Mouse (Mus musculus) left cerebral cortex, postnatal 14 days (tissue): ENCODE measurements around the gene Ntng1. TPM values are rescaled to one million over a fixed set of nuclear protein-coding genes. Genes with fewer than 3 reads are reported as not detected.
A peak's percentile ranks its signal among the peaks of the same experiment; 100 is the strongest.

Experiments used
- DNase-seq, 2 experiments: peaks; one replicate each; pipeline ENCODE4 v3.0.0; 2021 to 2022; ENCODE audit warnings: low spot score in 2 of 2, mixed read lengths in 1 of 2
- intact Hi-C: fragments of 180-260 bp; cut with DNase I; formaldehyde crosslinking; loops from one replicate; pipeline ENCODE4 v1.15.1; 2025
- total RNA-seq, 2 experiments: library from RNA; stranded (reverse); gene quantifications; 2 replicates each; pipeline ENCODE4 v1.2.3; 2021

The Ntng1 gene
- total RNA-seq, 2 experiments from 2014 or later, result 21.6 to 29.4 TPM

DNA sequence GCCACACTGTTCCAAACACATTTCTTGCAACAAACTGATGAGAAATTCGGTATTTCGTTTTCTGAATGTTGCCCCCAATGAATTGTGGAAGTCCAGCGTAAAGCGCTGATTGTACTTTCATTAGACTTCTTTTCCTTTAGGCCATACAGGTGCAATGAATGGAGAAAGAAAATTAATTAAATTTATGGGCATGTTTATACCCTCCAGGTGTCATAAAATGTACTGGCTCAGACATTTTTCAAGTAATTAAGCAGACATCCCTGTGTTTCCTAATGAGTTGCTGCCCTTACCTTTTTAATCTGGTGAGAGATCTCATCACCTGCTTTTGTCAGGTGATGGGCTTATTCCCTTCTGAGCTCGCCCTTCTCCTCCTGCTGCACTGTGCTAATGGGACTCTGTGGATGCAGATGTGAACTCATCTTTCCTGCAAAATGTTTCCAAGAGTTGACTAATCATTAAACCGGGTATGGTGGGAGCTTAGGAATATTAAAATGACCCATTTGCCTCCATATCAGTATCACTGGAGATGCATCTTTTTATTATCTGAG, 79.0 kb downstream of the Ntng1 start:
- DNase-seq, result no peak
- intact Hi-C loops, result no loop called here

DNA sequence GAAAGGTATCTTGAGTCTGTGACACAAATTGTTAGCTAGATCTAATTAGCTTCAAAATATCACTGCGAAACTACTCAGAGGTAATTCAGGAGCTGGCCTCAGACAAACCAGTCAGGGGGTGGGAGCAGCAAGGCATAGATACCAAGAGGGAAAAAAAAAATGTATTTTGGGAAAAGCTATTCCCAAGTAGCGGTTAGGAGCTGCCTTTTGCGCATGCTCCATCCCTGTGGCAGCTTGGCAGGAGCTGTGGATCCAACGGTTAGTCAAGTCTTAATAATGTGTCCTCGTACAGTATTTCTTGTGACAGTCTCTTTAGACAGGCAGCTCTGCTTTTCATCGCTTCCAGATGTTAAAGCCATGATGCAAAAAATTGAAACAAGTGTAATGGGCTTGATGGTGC, 87.9 kb downstream of the Ntng1 start:
- intact Hi-C loops, result no loop called here
- DNase-seq, result peak; percentile 19 to 44

DNA sequence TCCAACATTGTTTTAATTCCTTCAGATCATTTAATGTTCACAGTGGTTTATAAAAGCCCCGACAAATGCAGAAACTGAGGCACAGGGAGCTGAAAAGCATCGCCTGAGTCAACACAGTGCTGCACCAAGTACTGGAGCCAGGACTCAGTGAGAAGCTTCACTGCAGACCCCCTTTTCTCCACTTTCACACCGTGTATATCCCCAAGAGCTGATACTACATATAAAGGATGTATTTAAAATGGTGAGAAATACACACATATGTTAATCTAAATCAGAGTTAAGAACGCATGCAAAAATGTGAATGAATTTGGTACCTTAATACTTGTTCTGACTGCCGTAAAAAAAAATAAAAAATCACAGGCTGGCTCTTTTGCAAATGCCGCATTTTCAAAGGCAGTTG, 88.4 kb downstream of the Ntng1 start:
- no peak for DNase-seq

DNA sequence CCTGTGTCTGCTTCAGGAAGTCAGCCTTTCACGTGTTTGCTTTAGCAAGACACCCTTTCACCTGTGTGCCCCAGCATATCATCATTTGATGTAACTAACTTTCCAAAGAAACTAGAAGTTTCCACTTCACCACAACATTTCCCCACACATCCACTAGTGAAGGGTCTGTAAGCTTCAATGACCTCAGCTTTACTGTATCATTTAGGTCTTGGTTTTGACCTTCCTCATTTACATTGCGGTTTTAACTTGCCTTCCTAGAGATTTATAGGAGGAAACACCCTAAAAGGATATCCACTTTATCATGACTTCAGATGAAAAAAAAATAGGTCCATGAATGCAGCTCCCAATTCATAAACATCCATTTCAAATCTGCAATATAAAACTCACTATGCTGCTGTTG, 89.7 kb downstream of the Ntng1 start:
- intact Hi-C loops, result no loop called here
- DNase-seq, result no peak

More for the DNA sequence above, 88.4 kb downstream of the Ntng1 start:
- intact Hi-C loops, result no loop called here

DNA sequence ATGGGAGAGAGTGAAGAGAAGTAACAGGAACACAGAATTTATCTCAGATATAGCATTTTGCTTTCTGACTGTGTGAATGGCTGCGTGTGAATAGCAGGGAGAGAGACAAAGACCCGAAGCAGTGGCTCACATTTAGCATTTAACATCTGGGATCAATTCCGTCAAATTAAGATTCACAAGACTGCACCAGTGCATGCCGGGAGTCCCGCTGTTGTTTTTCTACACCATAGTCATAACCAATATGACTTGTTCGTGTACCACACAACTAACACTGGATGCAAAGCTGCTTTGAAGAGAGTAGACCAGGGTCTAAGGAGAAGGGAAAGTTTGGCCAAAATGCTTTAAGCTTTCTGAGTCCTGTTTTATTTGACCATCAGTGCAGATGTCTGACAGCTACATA, 95.7 kb downstream of the Ntng1 start:
- DNase-seq, result no peak

DNA sequence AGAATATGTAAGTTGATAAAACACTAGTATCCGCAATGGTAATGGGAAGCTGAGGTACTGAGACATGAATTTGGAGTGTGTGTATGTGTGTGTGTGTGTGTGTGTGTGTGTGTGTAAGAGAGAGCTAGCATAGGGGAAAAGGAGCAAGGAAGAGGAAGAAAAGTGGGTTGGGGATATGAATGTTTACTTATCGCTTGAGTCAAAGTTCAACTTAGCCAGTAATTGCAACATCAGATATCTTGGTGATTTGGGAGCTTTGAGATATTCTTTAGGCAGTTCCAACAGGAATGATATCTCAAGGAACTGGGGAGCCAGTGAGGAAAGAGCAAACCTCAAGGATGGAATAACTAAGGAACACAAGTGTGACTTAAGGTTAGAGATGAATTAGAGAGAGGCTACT, 97.1 kb downstream of the Ntng1 start:
- intact Hi-C loops, result no loop called here
- no peak for DNase-seq

More for the DNA sequence above, 95.7 kb downstream of the Ntng1 start:
- intact Hi-C loops, result no loop called here

DNA sequence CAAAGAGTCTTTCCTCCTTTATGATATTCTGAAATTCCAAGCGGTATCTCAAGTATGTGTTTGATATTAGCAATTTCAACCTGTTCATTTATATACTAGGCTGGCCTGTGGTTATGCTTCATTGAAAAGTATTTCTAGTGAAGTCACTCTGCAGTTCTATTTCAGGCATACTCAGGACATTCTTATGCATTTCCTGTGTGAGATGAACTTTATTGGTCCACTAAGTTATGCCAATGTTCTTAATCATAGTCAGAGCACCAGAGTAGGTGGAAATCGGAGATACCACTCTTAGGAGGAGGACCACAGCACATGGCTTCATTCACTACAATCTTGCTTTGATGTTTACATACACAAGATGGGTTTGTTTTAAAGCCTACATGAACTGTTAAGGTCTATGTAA, 99.6 kb downstream of the Ntng1 start:
- intact Hi-C loops, result no loop called here
- DNase-seq, result no peak

DNA sequence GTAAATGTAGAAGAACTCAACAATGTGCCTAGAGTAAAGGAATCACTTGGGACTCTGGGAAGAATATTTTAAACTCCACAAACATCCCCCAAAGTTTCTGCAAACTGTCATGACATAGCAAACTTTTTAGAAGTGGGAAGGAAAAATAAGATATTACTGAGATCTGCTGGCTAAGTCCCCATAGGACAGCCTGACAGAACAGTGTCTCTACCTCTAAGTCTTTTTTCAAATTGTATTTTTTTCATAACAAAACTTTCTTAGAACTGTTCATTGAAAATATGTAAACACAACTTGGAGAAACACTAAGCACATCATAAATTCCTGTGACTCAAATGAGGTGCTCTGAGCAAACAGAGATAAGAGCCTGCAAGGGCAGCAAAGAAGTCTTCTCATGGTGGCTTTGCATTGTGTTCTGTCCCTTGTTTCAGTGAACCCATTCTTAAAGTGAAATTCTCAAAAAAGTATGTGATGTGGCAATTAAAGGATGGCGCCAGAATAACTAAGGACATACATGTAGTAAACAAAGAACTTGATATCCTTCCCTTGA, 100.1 kb downstream of the Ntng1 start:
- intact Hi-C loops, result no loop called here
- no peak for DNase-seq

DNA sequence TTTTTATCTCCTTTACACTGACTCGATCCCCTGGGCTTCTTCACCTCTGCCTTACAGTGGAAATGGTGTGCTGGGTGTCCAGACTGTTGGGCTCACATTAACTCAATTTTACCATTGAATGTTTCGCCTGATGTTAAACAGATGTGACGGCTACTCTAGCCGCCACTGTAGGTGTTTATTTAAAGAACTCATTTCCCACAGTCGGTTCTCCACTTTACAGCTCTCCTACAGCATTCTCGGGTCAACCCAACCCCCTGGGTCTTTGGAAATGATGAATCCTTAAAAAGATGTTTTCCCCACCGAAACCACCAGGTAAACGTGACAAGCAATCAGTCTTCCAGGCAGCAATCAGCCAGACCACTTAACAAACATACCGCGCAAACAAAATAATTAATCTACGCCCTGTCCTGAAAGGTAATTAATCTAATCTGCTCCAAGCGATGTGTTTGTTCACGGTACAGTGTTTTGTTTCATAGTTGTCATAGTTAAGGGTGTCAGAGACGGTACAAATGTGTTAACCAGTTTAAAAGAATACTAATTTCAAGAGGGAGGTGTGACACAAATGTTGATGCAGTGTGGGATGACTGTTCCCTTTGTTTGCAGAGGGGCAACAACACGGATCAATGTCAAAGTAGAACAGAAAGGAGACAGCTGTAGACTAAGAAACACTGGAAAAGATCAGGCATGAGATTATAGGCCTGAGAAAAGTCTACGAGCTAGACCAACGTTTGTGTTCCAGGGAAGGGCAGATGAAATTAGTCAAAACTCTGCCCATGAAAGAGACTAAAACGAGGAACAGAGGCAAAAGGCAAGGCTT, 120.8 kb downstream of the Ntng1 start:
- DNase-seq, result no peak
- intact Hi-C loops, result no loop called here

DNA sequence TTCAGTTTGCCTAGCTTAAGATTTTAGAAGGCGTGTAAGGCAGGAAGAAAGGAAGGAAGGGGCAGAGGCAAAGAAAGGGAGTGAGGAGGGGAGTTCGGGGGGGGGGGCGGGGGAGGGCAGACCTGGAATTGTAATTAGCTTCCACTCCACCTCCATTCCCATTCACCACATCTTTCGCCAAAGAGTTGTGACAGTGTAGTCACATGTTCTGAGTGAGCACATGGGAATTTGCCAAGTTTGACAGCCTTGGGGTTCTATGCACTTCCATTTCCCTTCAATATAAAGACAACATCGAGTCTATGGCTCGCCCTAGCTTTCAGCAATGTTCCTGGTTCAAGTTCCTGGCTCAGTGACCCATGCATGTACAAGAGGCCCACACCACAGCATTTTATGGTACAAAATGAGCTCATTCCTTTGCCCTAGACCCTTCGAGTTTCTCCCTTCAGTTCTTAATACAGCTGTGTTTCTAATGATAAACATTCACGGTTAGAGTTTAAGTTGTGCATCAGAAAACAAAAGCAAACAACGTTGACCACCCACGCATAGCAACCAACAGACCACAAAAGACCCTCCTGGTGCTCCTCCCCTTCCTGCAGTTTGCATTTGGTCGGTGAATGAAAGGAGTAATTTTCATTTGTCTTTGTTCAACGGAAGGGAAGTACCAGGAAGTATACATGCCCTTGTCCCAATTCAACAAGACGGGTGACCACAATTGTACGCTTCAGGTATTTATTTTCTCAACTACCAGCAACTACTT, 132.8 kb downstream of the Ntng1 start:
- DNase-seq, result no peak
- intact Hi-C loops, result no loop called here

DNA sequence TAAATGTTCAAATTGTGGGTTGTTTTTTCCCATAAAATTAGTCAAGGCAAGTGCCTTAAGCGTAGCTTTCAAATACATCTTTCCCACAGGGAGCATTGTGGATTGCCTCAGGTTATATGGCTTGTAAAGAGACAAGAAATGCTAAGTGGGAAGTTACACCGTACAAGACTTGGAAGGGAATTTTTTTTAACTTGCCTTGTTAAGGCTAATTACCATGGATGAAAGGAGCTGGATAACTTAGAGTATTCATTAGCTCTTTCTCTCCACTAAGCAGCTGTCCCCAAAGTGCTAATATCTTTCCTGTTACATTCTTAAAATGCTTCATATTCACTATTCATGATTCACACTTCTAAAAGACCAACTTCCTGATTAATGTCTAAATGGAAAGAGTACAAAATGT, 133.4 kb downstream of the Ntng1 start:
- DNase-seq, result no peak
- intact Hi-C loops, result no loop called here

DNA sequence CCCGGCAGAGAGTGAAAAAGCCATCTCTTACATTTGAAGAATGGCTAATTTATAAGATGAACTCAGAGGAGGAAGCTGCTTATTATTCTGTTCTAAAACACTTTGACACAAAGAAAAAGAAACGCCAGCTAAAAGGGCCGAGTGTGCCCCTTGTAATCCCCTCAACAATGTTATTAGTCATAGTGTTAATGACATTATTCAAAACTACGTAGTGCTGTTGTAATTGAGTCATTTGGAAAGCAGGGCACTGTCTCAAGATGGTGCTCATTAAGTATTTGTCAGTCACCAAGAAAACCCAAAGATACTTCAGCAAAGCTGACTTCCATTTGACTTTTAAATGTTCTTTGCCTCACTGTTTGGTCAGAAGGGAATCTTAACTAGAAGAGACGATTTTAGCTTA, 143.5 kb downstream of the Ntng1 start:
- intact Hi-C loops, result no loop called here
- no peak for DNase-seq

DNA sequence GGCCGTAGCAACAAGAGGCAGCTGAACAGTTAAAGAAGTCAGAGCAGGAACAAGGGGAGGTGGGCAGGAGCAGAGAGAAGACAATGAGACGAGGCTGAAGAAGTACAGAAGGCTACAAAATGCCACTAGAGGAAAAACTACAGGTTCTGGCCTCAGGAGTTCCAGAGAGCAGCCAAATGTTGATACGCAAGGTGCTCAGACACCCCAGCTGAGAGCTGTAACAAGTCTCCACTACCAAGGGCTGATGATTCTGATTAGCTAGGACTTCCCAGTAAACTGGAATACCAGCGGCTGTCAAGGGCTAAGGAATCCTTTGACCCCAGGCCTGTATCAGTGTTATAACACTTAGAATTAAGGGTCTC, 148.2 kb downstream of the Ntng1 start:
- DNase-seq, result no peak
- intact Hi-C loops, result no loop called here

DNA sequence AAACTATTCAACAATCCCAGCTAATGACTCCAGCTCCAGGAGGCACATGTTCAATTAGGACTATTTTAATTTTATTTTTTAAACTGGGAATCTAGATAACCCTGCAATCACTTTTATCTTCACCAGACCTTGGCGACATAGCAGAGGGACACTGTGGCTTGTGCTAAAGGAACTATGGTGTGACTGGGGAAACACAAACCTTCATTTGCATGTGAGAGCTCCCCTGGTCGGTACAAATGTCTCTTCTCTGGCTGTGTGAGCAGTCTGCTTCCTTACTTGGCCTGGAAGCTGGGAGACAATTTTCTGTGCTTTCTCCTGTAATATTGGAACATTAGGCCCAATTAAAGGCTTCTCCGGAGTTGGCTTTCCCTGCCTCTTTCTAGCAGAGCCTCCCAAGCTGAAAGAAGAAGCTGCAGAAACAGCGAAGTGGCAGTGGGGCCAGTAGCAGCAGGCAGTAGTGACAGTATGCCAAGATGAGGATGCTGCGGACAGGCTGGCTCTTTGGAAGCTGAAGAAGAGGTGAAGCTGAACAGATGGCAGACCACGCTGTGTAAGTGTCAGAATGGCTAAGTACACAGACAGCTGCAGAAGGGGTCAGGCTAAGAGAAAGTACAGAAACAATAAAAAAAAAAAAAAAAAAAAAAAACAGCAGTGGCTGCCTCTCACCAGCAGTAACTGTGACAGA, 148.7 kb downstream of the Ntng1 start:
- intact Hi-C loops, result no loop called here
- DNase-seq, result peak in 1 of 2 experiments; percentile 7

DNA sequence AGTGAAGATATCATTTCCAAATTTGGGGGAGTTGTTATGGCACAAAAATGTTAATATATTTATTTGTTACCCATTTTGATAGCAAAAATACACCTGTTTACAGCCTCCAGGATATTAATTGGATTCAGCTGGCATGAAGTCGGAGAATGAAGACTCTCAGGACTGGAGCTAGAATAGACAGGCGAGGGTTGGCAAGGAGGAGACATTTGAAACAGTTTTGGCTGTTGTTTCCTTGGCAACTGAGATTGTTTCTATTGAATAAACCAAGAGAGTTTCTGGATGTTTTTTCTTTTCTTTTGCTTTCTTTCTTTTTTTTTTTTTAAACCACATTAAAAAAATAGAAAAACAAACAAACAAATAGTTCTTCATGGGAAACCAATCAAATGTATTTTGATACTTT, 159.7 kb downstream of the Ntng1 start:
- intact Hi-C loops, result no loop called here
- DNase-seq, result peak; percentile 5 to 41

DNA sequence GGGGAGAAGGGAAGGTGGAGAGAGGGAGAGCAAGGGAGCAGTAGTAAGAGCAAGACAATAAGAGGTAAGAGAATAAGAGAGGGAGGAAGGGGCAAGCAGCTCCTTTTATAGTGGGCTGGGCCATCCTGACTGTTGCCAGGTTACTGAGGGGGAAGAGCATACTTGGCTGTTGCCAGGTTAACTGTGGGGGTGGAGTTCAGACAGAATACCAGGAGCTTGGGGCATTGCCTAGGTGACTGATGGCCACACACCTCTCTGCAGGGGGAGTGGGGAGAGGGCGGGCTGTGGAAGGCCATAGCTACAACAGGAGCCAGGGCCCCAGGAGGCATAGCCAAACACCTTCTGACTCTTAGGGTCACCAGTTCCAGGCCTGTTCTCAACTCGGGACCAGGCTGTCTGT, 166.2 kb downstream of the Ntng1 start:
- DNase-seq, result no peak
- intact Hi-C loops, result no loop called here

DNA sequence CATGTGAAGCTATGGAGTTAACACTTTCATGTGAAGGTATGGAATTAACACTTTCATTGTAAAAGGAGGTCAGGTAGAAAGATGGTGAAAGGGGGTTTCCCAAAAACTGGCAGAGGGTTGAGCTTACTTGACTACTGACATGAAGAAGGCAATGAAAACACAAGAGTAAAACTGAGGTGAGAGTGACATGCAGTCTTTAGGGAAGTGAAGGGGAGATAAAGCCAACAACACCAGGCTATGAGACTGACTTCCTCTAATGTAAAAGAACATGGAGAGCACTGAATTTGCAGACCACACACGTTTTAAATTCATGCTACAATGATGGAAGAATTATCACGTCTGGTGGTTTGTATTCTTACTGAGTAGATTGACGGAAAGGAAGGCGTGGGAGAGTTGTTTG, 168.7 kb downstream of the Ntng1 start:
- intact Hi-C loops, result no loop called here
- no peak for DNase-seq

DNA sequence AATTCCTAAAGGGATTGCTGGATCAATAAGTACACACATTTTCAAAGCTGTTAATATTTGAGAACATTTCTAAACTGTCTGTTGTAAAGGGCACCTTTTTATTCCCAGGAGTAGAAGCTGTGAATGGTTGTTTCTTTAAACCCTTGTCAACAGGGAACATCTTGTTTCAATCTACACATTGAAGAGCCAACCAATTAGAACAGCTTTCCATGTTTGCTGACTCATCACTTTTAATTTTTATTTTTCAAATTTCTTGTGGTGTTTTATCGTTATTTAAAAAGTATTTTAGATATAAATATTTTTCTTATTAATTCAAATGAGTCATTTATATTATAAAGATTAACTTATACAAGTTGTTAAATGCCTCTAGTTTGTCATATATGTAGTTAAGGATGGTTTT, 172.3 kb downstream of the Ntng1 start:
- no peak for DNase-seq
- intact Hi-C loops, result no loop called here

DNA sequence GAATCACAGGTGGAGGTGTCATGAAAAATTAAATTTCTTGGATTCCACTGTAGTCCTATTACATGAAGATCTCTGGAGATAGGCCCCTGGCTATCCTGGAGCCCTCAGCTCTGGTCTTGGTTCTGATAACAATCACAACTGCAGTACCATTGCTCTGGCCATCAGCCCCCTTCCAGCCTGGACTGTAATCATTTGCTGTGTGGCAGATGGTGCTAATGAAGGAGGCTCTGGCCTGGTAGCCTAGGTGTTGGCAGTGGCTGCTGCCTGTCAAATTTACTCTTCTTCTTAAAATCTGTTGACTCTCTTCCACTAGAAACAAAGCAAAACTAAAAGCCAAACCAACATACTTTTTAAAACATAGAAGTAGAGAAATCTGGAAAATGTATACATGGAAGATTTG, 173.6 kb downstream of the Ntng1 start:
- intact Hi-C loops, result no loop called here
- no peak for DNase-seq

DNA sequence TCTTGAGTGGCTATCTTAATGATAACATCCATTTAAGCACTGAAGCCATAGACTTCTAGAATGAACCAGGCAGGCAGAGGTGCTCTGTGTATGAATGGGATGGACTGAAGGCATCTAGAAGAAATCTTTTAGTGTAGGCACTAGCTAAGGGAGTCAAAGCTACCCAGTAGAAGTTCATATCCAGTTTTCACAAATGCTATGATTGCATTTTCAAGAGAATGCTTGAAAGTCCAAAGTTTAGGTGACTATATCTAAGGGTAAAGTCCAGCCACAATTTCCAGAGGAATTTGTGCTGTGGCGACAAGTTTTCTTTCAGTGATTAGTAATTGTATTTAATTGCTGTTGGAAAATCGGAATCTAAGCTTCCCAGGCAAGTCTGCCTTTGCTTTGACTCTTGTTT, 181.2 kb downstream of the Ntng1 start:
- intact Hi-C loops, result no loop called here
- DNase-seq, result no peak
